Mouse (Mus musculus) myocyte (in vitro differentiated cells): Measurements from ENCODE around the gene Ubqln2. TPM values are rescaled to one million over a fixed set of nuclear protein-coding genes. Genes with fewer than 3 reads are reported as not detected.

Experiments
- H3K27me3 ChIP-seq: one replicate; pipeline ENCODE4 v1.6.1; 2011; ENCODE audit not compliant: control insufficient read depth, insufficient read depth, insufficient read length
- H3K36me3 ChIP-seq: one replicate; pipeline ENCODE4 v1.6.1; 2011; ENCODE audit not compliant: control insufficient read depth, insufficient read depth
- H3K4me2 ChIP-seq: one replicate; pipeline ENCODE4 v1.6.1; 2011; ENCODE audit warnings: low read depth, control low read depth
- H3K4me3 ChIP-seq: one replicate; pipeline ENCODE4 v1.5.1; 2011; ENCODE audit warnings: mild to moderate bottlenecking, control low read depth, moderate library complexity
- H3K79me2 ChIP-seq: one replicate; pipeline ENCODE4 v1.6.1; 2011; ENCODE audit not compliant: control insufficient read depth, insufficient read depth
- H3ac ChIP-seq: one replicate; pipeline ENCODE4 v1.6.1; 2011; ENCODE audit not compliant: control insufficient read depth, insufficient read length
- CEBPB ChIP-seq: IDR thresholded peaks from 2 replicates; pipeline ENCODE4 v1.6.1; 2011; ENCODE audit warnings: mild to moderate bottlenecking, moderate library complexity; ENCODE audit not compliant: poor library complexity, insufficient read depth, severe bottlenecking
- E2F4 ChIP-seq: IDR thresholded peaks from one replicate; pipeline ENCODE4 v1.6.1; 2011; ENCODE audit warnings: mild to moderate bottlenecking, control low read depth, moderate library complexity; ENCODE audit not compliant: insufficient read depth
- MAX ChIP-seq: IDR thresholded peaks from one replicate; pipeline ENCODE4 v1.6.1; 2011; ENCODE audit warnings: low read depth, mild to moderate bottlenecking, control low read depth
- MYOD1 ChIP-seq, 3 experiments: IDR thresholded peaks; one replicate each; pipeline ENCODE4 v1.6.1; 2011; ENCODE audit warnings: control low read depth in 2 of 3, low read depth in 2 of 3, mild to moderate bottlenecking in 2 of 3, moderate library complexity in 1 of 3; ENCODE audit not compliant: insufficient read length in 2 of 3, control insufficient read depth in 1 of 3
- MYOG ChIP-seq, 3 experiments: IDR thresholded peaks; one replicate each; pipeline ENCODE4 v1.6.1; 2011; ENCODE audit warnings: control low read depth in 2 of 3, low read depth in 2 of 3, mild to moderate bottlenecking in 2 of 3; ENCODE audit not compliant: insufficient read length in 2 of 3, control insufficient read depth in 1 of 3, insufficient read depth in 1 of 3
- POLR2A ChIP-seq: IDR thresholded peaks from one replicate; pipeline ENCODE4 v1.6.1; 2011; ENCODE audit warnings: low read depth, mild to moderate bottlenecking, control low read depth, moderate library complexity; ENCODE audit not compliant: insufficient read length
- POLR2AphosphoS2 ChIP-seq: IDR thresholded peaks from one replicate; pipeline ENCODE4 v1.6.1; 2011; ENCODE audit warnings: low read depth, control low read depth; ENCODE audit not compliant: insufficient read length
- REST ChIP-seq: IDR thresholded peaks from one replicate; pipeline ENCODE4 v1.6.1; 2011; ENCODE audit warnings: mild to moderate bottlenecking, control low read depth, moderate library complexity; ENCODE audit not compliant: insufficient read depth, insufficient read length
- SRF ChIP-seq: IDR thresholded peaks from one replicate; pipeline ENCODE4 v1.6.1; 2011; ENCODE audit warnings: low read depth; ENCODE audit not compliant: control insufficient read depth, insufficient read length
- TCF12 ChIP-seq: IDR thresholded peaks from one replicate; pipeline ENCODE4 v1.6.1; 2011; ENCODE audit warnings: mild to moderate bottlenecking, control low read depth; ENCODE audit not compliant: poor library complexity, insufficient read depth, severe bottlenecking
- TCF3 ChIP-seq: IDR thresholded peaks from one replicate; pipeline ENCODE4 v1.6.1; 2011; ENCODE audit warnings: low read depth, control low read depth; ENCODE audit not compliant: insufficient read length
- USF1 ChIP-seq: IDR thresholded peaks from one replicate; pipeline ENCODE4 v1.6.1; 2011; ENCODE audit warnings: low read depth, mild to moderate bottlenecking, control low read depth, moderate library complexity
- polyA plus RNA-seq: library from polyadenylated mRNA; unstranded; fragments of >200 nt; fragmentation: generic; extraction: Trizol; gene quantifications from one replicate; pipeline ENCODE4 v1.2.1, GENCODE M21; 2012; ENCODE audit warnings: missing spikeins

Ubqln2 gene
- polyA plus RNA-seq, 1 experiment, result 19.9 TPM

DNA sequence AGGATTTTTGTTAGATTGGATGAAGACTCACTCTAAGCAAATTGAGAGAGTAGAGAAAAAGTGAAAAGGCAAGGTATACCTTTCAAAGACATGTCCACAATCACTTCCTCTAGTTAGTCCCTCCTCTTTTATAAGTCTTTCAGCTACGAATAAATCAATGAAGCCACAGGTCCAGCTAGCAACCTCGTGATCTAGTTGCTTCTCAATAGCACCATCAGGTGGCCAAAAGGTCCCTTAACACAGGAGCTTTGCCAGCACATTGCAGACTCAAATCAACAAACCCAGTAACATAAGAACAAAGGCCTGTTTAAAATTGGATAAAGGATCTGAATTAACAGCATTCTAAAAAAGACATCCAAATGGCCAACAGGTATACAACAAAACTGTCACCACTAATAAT lies 30.4 kb downstream of the Ubqln2 start:
- Histone ChIP-seq H3ac (no peak overlapping the region), H3K27me3 (no peaks in the 10 kb centered on the region), H3K4me3 (no peak overlapping the region), H3K79me2 (no peaks in the 10 kb centered on the region), H3K36me3 (no peaks in the 10 kb centered on the region), H3K4me2 (no peak overlapping the region)
- no peak for TF ChIP-seq MYOD1 (IDR thresholded peaks at IDR 0.05; ENCODE audit: control insufficient read depth in 1 of 3, insufficient read length in 2 of 3, low read depth in 2 of 3)
- TF ChIP-seq POLR2A, result no peak
- no peak for TF ChIP-seq POLR2AphosphoS2
- TF ChIP-seq CEBPB, result no peak
- TF ChIP-seq E2F4, result no peak
- no peak for TF ChIP-seq SRF
- TF ChIP-seq USF1, result no peak
- TF ChIP-seq TCF3, result no peak
- TF ChIP-seq TCF12, result no peak
- TF ChIP-seq MYOG (IDR thresholded peaks at IDR 0.05; ENCODE audit: control insufficient read depth in 1 of 3, insufficient read depth in 1 of 3, insufficient read length in 2 of 3, low read depth in 2 of 3), result no peak
- no peak for TF ChIP-seq REST
- TF ChIP-seq MAX, result no peak

Other genes starting within 250 kb of the Ubqln2 start
- not detected for gene Cypt3, start 60.4 kb downstream of the Ubqln2 start, polyA plus RNA-seq
- 0.05 TPM for gene Kctd12b, start 198.2 kb downstream of the Ubqln2 start, polyA plus RNA-seq
- 51.1 TPM for gene Nbdy, start 225.4 kb downstream of the Ubqln2 start, polyA plus RNA-seq